Mouse (Mus musculus) forebrain, embryonic 16.5 days (tissue): ENCODE data around the gene Camta1. TPM values are rescaled to one million over a fixed set of nuclear protein-coding genes. Genes with fewer than 3 reads are reported as not detected.
"Not testable (repeated sequence)": the region's sequence is repeated elsewhere in the genome, so short reads cannot be mapped to it uniquely, and the experiment has no call there.

Source experiments
- ATAC-seq: fragments of 200-750 bp; cut with Nextera tagmentation; 2 replicates; pipeline ENCODE4 v1.8.0; 2017; ENCODE audit warnings: mild to moderate bottlenecking, moderate library complexity
- H3K27ac ChIP-seq: fragments of 300-500 bp; sonication (generic); 2 replicates; pipeline ENCODE4 v1.5.1; 2014; ENCODE audit warnings: low read length, control low read depth
- H3K27me3 ChIP-seq: fragments of 300-500 bp; sonication (generic); replicated peaks from 2 replicates; pipeline ENCODE4 v1.6.1; 2014; ENCODE audit warnings: low read length; ENCODE audit not compliant: control insufficient read depth, insufficient read depth
- H3K36me3 ChIP-seq: fragments of 300-500 bp; sonication (generic); 2 replicates; pipeline ENCODE4 v1.6.1; 2014; ENCODE audit not compliant: control insufficient read depth, insufficient read depth
- H3K4me1 ChIP-seq: fragments of 300-500 bp; sonication (generic); replicated peaks from 2 replicates; pipeline ENCODE4 v1.6.1; 2014; ENCODE audit warnings: low read length; ENCODE audit not compliant: control insufficient read depth, insufficient read depth
- H3K4me2 ChIP-seq: fragments of 300-500 bp; sonication (generic); 2 replicates; pipeline ENCODE4 v1.6.1; 2014; ENCODE audit warnings: mild to moderate bottlenecking, low read length, control low read depth
- H3K4me3 ChIP-seq: fragments of 300-500 bp; sonication (generic); replicated peaks from 2 replicates; pipeline ENCODE4 v1.5.1; 2014; ENCODE audit warnings: mild to moderate bottlenecking, low read length, control low read depth
- H3K9ac ChIP-seq: fragments of 300-500 bp; sonication (generic); replicated peaks from 2 replicates; pipeline ENCODE4 v1.6.1; 2014; ENCODE audit warnings: low read depth, low read length, control low read depth
- H3K9me3 ChIP-seq: fragments of 300-500 bp; sonication (generic); 2 replicates; pipeline ENCODE4 v1.6.1; 2016; ENCODE audit warnings: low read length; ENCODE audit not compliant: control insufficient read depth
- WGBS: fragments of 180-500 bp; shearing (Covaris S2); extraction: QIAGEN DNeasy Blood & Tissue Kit; methylation state at CpG from one replicate; pipeline ENCODE4 v1.1.7; 2014; 5-methylcytosine and 5-hydroxymethylcytosine counted together
- polyA plus RNA-seq: library from polyadenylated mRNA; unstranded; fragments of >200 nt; fragmentation: Nextera tagmentation; extraction: Ambion mirVana; gene quantifications from 2 replicates; pipeline ENCODE4 v1.2.1, GENCODE M21; 2015

The Camta1 gene
- polyA plus RNA-seq, 1 experiment from 2014 or later = 123 TPM

DNA sequence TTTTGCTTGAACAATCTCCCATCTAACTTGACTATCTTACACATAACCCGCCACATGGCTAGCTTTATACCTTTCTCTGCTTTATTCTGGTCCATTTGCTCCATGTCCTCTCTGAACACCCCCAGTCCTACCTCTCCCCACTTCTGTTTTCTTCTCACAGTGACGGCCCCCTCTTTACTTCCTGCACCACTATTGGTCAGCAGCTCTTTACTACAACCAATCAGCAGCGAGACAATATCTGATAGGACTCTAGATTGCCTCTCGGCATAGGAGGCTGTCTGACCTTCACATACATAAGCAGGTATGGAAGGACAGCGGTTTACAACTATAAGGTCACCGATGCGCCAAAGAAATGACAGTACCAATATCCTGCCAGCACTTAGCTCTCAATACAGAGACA is 825.2 kb downstream of the Camta1 start:
- Histone ChIP-seq H3K27me3 (no peaks in the 10 kb centered on the region), H3K4me1 (no peaks in the 10 kb centered on the region), H3K27ac (no peak overlapping the region), H3K9ac (no peak overlapping the region), H3K36me3 (no peaks in the 10 kb centered on the region), H3K4me3 (no peak overlapping the region), H3K4me2 (no peak overlapping the region), H3K9me3 (no peaks in the 10 kb centered on the region)
- ATAC-seq = no peak
- 87% methylated on average over 7 of the region's 7 CpGs for WGBS

DNA sequence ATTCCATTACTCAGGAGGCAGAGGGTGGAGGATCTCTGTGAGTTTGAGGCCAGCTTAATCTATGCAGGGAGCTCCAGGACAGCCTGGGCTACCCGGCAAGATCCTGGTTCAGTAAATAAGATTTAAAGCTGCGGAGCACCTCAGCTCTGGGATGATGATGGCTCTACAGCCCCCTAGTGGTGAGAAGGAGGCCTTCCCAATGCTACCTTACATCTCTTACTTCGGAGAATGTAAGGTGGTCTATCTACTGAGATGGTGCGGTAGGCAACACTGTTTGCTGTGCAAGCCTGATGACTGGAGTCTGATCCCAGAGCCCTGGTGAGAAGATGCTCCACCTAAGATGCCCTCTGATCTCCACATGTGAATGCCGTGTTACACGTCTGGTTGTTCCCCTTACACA is 834.7 kb downstream of the Camta1 start:
- Histone ChIP-seq H3K4me3 (no peak overlapping the region), H3K9me3 (no peaks in the 10 kb centered on the region), H3K9ac (no peak overlapping the region), H3K4me1 (no peaks in the 10 kb centered on the region), H3K4me2 (no peak overlapping the region), H3K36me3 (peaks cover 3% of the 10 kb centered on the region; the same call in 1 of the 2 replicates), H3K27me3 (no peaks in the 10 kb centered on the region), H3K27ac (no peak overlapping the region)
- 48% methylated on average over 6 of the region's 6 CpGs for WGBS
- ATAC-seq = peak; percentile 54; the same call in 1 of the 2 replicates

DNA sequence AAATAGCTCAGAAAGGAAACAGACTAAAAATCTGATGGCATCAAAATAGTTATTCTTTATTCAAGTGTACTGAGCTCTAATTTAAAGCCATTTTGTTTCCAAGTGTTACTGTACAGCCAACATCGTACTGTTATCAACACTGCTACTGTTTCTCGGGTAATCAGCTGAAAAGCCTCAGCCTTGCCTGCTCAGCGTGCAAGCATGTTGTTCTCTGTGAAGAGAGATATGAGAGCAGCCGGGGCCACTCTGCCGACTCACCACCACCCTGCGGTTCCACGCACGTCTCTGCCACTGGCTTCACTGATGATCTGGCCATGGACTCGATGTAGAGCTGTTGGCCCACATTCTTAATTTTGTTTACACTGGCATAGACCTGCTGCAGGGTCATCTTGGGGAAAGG is 837.5 kb downstream of the Camta1 start:
- ATAC-seq = no peak
- 92% methylated on average over 9 of the region's 9 CpGs for WGBS
- H3K27ac ChIP-seq = no peak overlapping the region
- H3K4me3 ChIP-seq = no peak overlapping the region
- H3K4me2 ChIP-seq = no peak overlapping the region
- no peak overlapping the region for H3K9ac ChIP-seq
- no peaks in the 10 kb centered on the region for H3K9me3 ChIP-seq
- no peaks in the 10 kb centered on the region for H3K27me3 ChIP-seq
- no peaks in the 10 kb centered on the region for H3K4me1 ChIP-seq
- peaks cover 3% of the 10 kb centered on the region for H3K36me3 ChIP-seq

DNA sequence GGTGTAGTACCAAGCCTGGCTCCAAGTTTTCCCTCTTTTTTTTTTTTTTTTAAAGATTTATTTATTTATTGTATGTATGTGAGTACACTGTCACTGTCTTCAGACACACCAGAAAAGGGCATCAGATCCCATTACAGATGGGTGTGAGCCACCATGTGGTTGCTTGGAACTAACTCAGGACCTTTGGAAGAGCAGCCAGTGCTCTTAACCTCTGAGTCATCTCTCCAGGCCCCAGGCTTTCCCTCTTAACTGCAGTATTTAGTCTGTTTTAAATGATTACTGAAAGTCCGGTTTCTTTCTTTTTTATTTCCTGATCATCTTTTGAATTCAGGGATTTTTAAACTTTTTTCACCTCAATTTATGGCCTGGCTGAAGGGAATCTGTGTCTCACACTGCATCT is 844.3 kb downstream of the Camta1 start:
- not testable (repeated sequence) for H3K36me3 ChIP-seq, ATAC-seq, H3K9ac ChIP-seq, H3K4me2 ChIP-seq, H3K9me3 ChIP-seq, H3K4me1 ChIP-seq, H3K27ac ChIP-seq, H3K4me3 ChIP-seq, H3K27me3 ChIP-seq
- 92% methylated on average over 1 of the region's 1 CpGs for WGBS

DNA sequence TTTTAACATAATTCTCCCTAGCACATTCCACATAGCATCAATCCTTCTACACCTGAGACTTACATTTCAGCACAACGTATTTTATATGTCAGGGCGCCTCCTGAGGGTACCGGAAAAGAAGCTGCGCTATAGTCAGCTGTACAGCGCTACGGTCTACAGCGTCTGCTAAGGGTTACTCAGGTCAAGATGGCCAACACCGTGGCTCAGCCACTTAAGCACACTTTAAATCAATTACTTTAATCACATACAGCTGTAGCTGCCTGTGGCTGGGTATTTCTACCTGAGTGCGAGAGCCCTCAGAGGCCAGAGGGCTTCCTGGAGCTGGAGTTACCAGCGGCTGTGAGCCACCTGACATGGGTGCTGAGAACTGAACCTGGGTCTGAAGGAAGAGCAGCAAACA is 845.7 kb downstream of the Camta1 start:
- 93% methylated on average over 10 of the region's 10 CpGs for WGBS
- Histone ChIP-seq H3K36me3 (no peaks in the 10 kb centered on the region), H3K9me3 (no peaks in the 10 kb centered on the region), H3K4me1 (no peaks in the 10 kb centered on the region), H3K9ac (no peak overlapping the region), H3K27ac (no peak overlapping the region), H3K27me3 (no peaks in the 10 kb centered on the region), H3K4me3 (no peak overlapping the region), H3K4me2 (no peak overlapping the region)
- no peak for ATAC-seq

DNA sequence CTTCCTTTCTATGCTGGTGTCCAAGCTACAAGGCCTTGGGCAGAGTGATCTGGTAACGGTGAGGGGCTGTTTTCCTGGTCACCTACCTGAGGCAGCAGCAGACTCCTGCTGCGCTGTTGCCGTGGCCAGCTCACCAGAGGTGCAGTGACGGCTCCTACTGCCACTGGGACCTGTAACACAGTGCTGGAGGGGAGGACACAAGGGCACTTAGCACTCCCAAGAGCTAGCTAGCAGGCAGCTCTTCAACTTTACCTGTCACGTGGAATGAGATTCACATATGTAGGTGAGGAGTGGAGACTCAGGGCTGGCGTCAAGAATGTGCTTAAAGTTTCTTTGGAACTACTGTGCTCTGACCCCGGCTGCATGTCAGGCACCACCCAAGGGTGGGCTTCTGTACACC is 851.4 kb downstream of the Camta1 start:
- no peaks in the 10 kb centered on the region for H3K36me3 ChIP-seq
- no peak for ATAC-seq
- no peaks in the 10 kb centered on the region for H3K27me3 ChIP-seq
- H3K27ac ChIP-seq = no peak overlapping the region
- H3K9me3 ChIP-seq = no peaks in the 10 kb centered on the region
- WGBS = 87% methylated on average over 7 of the region's 7 CpGs
- H3K9ac ChIP-seq = no peak overlapping the region
- H3K4me1 ChIP-seq = no peaks in the 10 kb centered on the region
- H3K4me3 ChIP-seq = no peak overlapping the region
- no peak overlapping the region for H3K4me2 ChIP-seq

DNA sequence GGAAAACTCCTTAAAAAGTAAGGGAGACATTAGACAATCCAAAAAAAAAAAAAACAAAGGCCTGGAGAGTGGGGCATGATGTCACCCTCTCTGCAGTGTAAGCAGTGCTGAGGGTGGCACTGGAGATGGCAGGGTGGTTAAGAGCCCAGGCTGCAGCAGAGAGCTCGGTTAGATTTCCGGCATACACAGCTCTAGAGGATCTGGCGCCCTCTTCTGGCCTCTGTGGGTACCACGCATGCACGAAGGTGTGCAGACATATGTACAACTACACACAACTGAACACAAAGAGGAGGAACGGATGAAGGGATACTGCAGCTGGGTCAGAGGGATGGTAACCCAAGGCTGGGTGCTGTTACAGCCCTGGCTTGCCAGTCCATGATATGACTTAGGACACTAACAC is 854.7 kb downstream of the Camta1 start:
- Histone ChIP-seq H3K27me3 (no peaks in the 10 kb centered on the region), H3K4me2 (no peak overlapping the region), H3K9ac (no peak overlapping the region), H3K4me3 (no peak overlapping the region), H3K4me1 (no peaks in the 10 kb centered on the region), H3K27ac (no peak overlapping the region), H3K9me3 (no peaks in the 10 kb centered on the region), H3K36me3 (no peaks in the 10 kb centered on the region)
- no peak for ATAC-seq
- WGBS = 47% methylated on average over 6 of the region's 6 CpGs

DNA sequence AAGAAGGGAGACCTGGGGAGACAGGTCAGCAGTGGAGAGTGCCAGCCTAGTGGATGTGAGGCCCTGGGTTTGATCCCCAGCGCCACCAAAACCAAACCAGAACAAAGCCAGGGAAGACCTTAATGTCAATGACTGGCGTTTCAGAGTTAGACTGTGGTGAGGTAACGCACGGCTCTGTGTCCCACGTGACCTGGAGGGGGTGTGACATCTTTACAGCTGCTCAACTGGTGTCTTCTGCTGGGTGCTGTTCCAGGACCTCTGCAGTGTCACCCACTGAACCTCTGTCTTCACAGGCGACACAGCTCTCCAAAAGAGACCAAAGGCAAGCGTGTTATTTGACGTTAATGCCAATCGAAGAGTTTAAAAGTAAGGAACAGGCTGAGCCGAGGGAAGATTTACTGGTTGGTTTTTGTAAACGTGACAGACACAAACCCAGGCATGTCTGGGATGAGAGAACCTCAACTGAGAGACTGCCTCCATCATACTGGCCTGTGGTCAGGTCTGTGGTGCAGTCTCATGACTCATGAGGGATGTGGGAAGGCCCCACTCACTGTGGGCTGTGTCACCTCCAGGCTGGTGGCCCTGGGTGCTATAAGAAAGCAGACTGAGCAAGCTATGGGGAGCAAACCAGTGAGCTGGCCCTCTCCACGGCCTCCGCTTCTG is 855.9 kb downstream of the Camta1 start:
- Histone ChIP-seq H3K4me2 (no peak overlapping the region), H3K9me3 (no peaks in the 10 kb centered on the region), H3K4me1 (no peaks in the 10 kb centered on the region), H3K27ac (no peak overlapping the region), H3K27me3 (no peaks in the 10 kb centered on the region), H3K36me3 (no peaks in the 10 kb centered on the region), H3K9ac (no peak overlapping the region), H3K4me3 (no peak overlapping the region)
- WGBS = 94% methylated on average over 13 of the region's 13 CpGs
- ATAC-seq = no peak

DNA sequence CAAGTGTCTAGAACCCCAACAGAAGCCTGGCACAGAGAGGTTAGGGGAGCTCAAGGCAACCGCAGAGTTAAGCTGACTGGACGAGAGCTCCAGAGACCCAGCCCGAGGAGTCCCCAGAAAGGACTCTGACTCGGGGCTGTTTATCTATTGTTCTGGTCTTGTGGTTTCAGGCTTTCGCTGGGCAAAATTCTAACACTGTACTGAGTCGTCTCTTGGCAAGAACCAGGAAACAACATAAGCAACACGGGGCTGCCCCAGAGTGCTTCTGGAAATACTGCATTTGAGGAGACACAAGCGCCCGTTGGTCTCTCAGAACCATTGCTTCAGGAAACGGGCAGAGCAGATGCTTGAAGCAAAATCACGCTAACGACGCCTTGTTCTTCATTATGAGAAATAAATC is 860.3 kb downstream of the Camta1 start:
- Histone ChIP-seq H3K9ac (no peak overlapping the region), H3K4me3 (no peak overlapping the region), H3K9me3 (no peaks in the 10 kb centered on the region), H3K27me3 (no peaks in the 10 kb centered on the region), H3K36me3 (no peaks in the 10 kb centered on the region), H3K4me2 (no peak overlapping the region), H3K27ac (no peak overlapping the region), H3K4me1 (no peaks in the 10 kb centered on the region)
- WGBS = 64% methylated on average over 13 of the region's 13 CpGs
- no peak for ATAC-seq

DNA sequence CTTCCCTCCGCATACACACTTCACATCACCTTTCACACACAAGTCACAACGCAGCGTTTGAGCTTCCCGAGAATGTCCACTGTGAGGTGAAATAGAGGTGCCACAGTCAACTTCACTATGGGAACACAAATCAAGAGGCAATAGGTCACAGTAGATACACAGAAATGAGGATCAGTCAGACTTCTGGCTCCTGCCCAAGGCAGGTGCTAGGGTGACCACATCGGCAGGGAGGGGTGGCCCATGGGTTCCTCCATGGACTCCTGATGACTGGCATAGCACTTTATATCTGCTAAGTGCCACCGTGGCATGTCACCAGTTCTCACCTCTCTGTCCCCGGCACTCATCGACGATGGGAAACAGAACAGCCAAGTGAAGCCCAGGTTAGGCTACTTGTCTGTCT is 863.0 kb downstream of the Camta1 start:
- Histone ChIP-seq H3K27me3 (no peaks in the 10 kb centered on the region), H3K9me3 (no peaks in the 10 kb centered on the region), H3K36me3 (no peaks in the 10 kb centered on the region), H3K27ac (no peak overlapping the region), H3K9ac (no peak overlapping the region), H3K4me1 (no peaks in the 10 kb centered on the region), H3K4me3 (no peak overlapping the region), H3K4me2 (no peak overlapping the region)
- 97% methylated on average over 9 of the region's 9 CpGs for WGBS
- ATAC-seq = no peak
